Mouse (Mus musculus) MEL (cell line): ENCODE data around the gene Trp73.

Experiments
- CHD2 ChIP-seq: IDR thresholded peaks from 2 replicates; pipeline ENCODE4 v1.6.1; 2011; ENCODE audit warnings: low read length, improper control_type of control experiment
- CTCF ChIP-seq, 3 experiments: IDR thresholded peaks in 2 of 3; conservative IDR thresholded peaks in 1 of 3; 2 replicates each; pipeline ENCODE4 v1.5.1; 2011 to 2012; ENCODE audit warnings: low read length in 3 of 3, low read depth in 2 of 3, mild to moderate bottlenecking in 2 of 3, improper control_type of control experiment in 1 of 3, inconsistent platforms in 1 of 3, mixed read lengths in 1 of 3, moderate library complexity in 1 of 3; ENCODE audit not compliant: control insufficient read depth in 1 of 3, insufficient read depth in 1 of 3, poor library complexity in 1 of 3, severe bottlenecking in 1 of 3
- E2F4 ChIP-seq: IDR thresholded peaks from 2 replicates; pipeline ENCODE4 v1.6.1; 2011; ENCODE audit warnings: low read depth, low read length, improper control_type of control experiment, borderline replicate concordance
- EP300 ChIP-seq, 2 experiments: IDR thresholded peaks; 2 replicates each; pipeline ENCODE4 v1.6.1; 2011; ENCODE audit warnings: improper control_type of control experiment in 2 of 2, low read length in 2 of 2, low read depth in 1 of 2, mild to moderate bottlenecking in 1 of 2
- JUND ChIP-seq: IDR thresholded peaks from 2 replicates; pipeline ENCODE4 v1.6.1; 2011; ENCODE audit warnings: low read depth, mild to moderate bottlenecking, improper control_type of control experiment, low read length
- MAX ChIP-seq: IDR thresholded peaks from 2 replicates; pipeline ENCODE4 v1.6.1; 2011; ENCODE audit warnings: low read length, improper control_type of control experiment
- POLR2A ChIP-seq, 2 experiments: IDR thresholded peaks; 2 replicates each; pipeline ENCODE4 v1.6.1; 2011 to 2012; ENCODE audit warnings: low read length in 2 of 2, mild to moderate bottlenecking in 2 of 2, control low read depth in 1 of 2, improper control_type of control experiment in 1 of 2, low read depth in 1 of 2, moderate library complexity in 1 of 2; ENCODE audit not compliant: control insufficient read depth in 1 of 2, insufficient read depth in 1 of 2, poor library complexity in 1 of 2
- POLR2AphosphoS5 ChIP-seq: IDR thresholded peaks from 2 replicates; pipeline ENCODE4 v1.6.1; 2012; ENCODE audit warnings: low read depth, borderline replicate concordance, mild to moderate bottlenecking, inconsistent platforms, low read length, moderate library complexity, mixed read lengths
- TCF12 ChIP-seq: IDR thresholded peaks from 2 replicates; pipeline ENCODE4 v1.6.1; 2014; ENCODE audit warnings: low read depth, mild to moderate bottlenecking, inconsistent platforms, low read length, improper control_type of control experiment, moderate library complexity
- ZC3H11A ChIP-seq: IDR thresholded peaks from 2 replicates; pipeline ENCODE4 v1.6.1; 2012; ENCODE audit warnings: low read depth, mild to moderate bottlenecking, inconsistent platforms, low read length, improper control_type of control experiment

GRCm38 (mm10) chr4:154160538-154161390 is 20.8 kb upstream of the Trp73 start, which contains the start of gene Tprgl:
- TF ChIP-seq TCF12 (peak; percentile 67), CTCF (IDR thresholded peaks at IDR 0.05 in 2 of 3, conservative IDR thresholded peaks at IDR 0.05 in 1 of 3; ENCODE audit: control insufficient read depth in 1 of 3, insufficient read depth in 1 of 3, low read depth in 2 of 3, low read length in 3 of 3, poor library complexity in 1 of 3, severe bottlenecking in 1 of 3) (no peak), POLR2A (IDR thresholded peaks at IDR 0.05; ENCODE audit: control insufficient read depth in 1 of 2, insufficient read depth in 1 of 2, low read depth in 1 of 2, low read length in 2 of 2, poor library complexity in 1 of 2) (peak; percentile 39 to 91; a peak in 3 of 4 replicates), E2F4 (no peak), EP300 (IDR thresholded peaks at IDR 0.05; ENCODE audit: low read depth in 1 of 2, low read length in 2 of 2) (peak; percentile 38 to 55; a peak in 3 of 4 replicates), ZC3H11A (no peak), JUND (no peak), CHD2 (peak; percentile 44; the same call in 1 of the 2 replicates), POLR2AphosphoS5 (no peak), MAX (0 out of 2 replicates have a peak, but pooled peaks have one; percentile 3)
